Mouse (Mus musculus): ENCODE measurements around the gene Blzf1. TPM values are rescaled to one million over a fixed set of nuclear protein-coding genes. Genes with fewer than 3 reads are reported as not detected.

The Blzf1 gene
- total RNA-seq, 1 experiment = 21.2 TPM

- TF ChIP-seq CHD2 (IDR thresholded peaks at IDR 0.05; ENCODE audit: low read depth, low read length) = no peak
- TF ChIP-seq ZNF384 (IDR thresholded peaks at IDR 0.05; ENCODE audit: low read depth, low read length) = no peak
- no peak for TF ChIP-seq ZC3H11A (IDR thresholded peaks at IDR 0.05; ENCODE audit: borderline replicate concordance, low read depth, low read length)
- no peak for TF ChIP-seq MAFK (IDR thresholded peaks at IDR 0.05; ENCODE audit: insufficient read depth, low read depth, low read length)
- no peak for TF ChIP-seq HCFC1 (IDR thresholded peaks at IDR 0.05; ENCODE audit: borderline replicate concordance, insufficient read depth, low read length)
- Histone ChIP-seq H3K9me3 (ENCODE audit: control insufficient read depth, insufficient read depth, low read depth, low read length) (no peaks in the 10 kb centered on the region), H3K36me3 (ENCODE audit: control insufficient read depth, insufficient read depth, low read length, poor library complexity, severe bottlenecking) (no peaks in the 10 kb centered on the region; the same call in 1 of the 2 replicates), H3K4me3 (ENCODE audit: insufficient read depth in 1 of 2, low read depth in 1 of 2, low read length in 2 of 2, poor library complexity in 1 of 2, severe bottlenecking in 1 of 2) (no peak overlapping the region), H3K9ac (ENCODE audit: insufficient read depth, low read depth, low read length, poor library complexity, severe bottlenecking) (no peak overlapping the region), H3K27ac (ENCODE audit: insufficient read depth, low read depth, low read length, poor library complexity, severe bottlenecking) (no peak overlapping the region), H3K4me1 (ENCODE audit: control insufficient read depth in 2 of 2, insufficient read depth in 2 of 2, low read length in 2 of 2, poor library complexity in 1 of 2) (peaks cover 0 to 8% of the 10 kb centered on the region in 2 experiments; a peak in 1 of 4 replicates)
- DNase-seq (ENCODE audit: low read depth, low spot score) = no peak
- in situ Hi-C loops (cut with MboI; ENCODE audit: low sequenced_read_pairs in 2 of 2, unreplicated experiment in 2 of 2) = no loop called here
Observed at GRCm38 (mm10) chr1:164324221-164324620, 16.9 kb upstream of the Blzf1 start.

- in situ Hi-C loops (cut with MboI; ENCODE audit: low sequenced_read_pairs in 2 of 2, unreplicated experiment in 2 of 2) = no loop called here
- no peak for DNase-seq (ENCODE audit: low read depth, low spot score)
Observed at GRCm38 (mm10) chr1:164322987-164323650, 15.8 kb upstream of the Blzf1 start.

DNA sequence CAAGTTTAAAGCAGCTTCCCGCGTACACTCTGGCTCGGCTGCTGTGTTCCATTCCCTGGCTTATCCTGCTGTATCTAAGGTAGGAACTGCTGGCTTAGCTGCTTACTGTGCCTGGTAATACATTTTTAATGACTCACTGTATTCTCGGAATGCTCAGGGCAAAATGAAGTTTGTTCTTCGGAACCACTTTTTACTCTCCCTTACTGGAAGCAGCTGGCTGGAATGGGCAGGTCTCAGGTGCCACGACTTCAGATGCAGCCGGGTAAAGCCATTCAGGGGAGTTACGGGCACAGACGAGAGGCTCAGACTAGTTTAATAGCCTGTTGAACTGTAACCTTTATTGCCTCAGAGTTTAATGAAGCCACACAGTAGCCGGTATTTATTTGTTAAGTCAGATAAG lies 14.1 kb upstream of the Blzf1 start:
- Histone ChIP-seq H3K27ac (ENCODE audit: insufficient read depth, low read depth, low read length, poor library complexity, severe bottlenecking) (no peak overlapping the region), H3K4me1 (ENCODE audit: control insufficient read depth in 2 of 2, insufficient read depth in 2 of 2, low read length in 2 of 2, poor library complexity in 1 of 2) (peaks cover 0 to 8% of the 10 kb centered on the region in 2 experiments; a peak in 1 of 4 replicates), H3K9me3 (ENCODE audit: control insufficient read depth, insufficient read depth, low read depth, low read length) (no peaks in the 10 kb centered on the region), H3K9ac (ENCODE audit: insufficient read depth, low read depth, low read length, poor library complexity, severe bottlenecking) (no peak overlapping the region), H3K36me3 (ENCODE audit: control insufficient read depth, insufficient read depth, low read length, poor library complexity, severe bottlenecking) (no peaks in the 10 kb centered on the region; the same call in 1 of the 2 replicates), H3K4me3 (ENCODE audit: insufficient read depth in 1 of 2, low read depth in 1 of 2, low read length in 2 of 2, poor library complexity in 1 of 2, severe bottlenecking in 1 of 2) (no peak overlapping the region)
- in situ Hi-C loops (cut with MboI; ENCODE audit: low sequenced_read_pairs in 2 of 2, unreplicated experiment in 2 of 2) = no loop called here
- no peak for DNase-seq (ENCODE audit: low read depth, low spot score)
- no peak for TF ChIP-seq ZC3H11A (IDR thresholded peaks at IDR 0.05; ENCODE audit: borderline replicate concordance, low read depth, low read length)
- no peak for TF ChIP-seq CHD2 (IDR thresholded peaks at IDR 0.05; ENCODE audit: low read depth, low read length)
- no peak for TF ChIP-seq MAFK (IDR thresholded peaks at IDR 0.05; ENCODE audit: insufficient read depth, low read depth, low read length)
- TF ChIP-seq ZNF384 (IDR thresholded peaks at IDR 0.05; ENCODE audit: low read depth, low read length) = no peak
- TF ChIP-seq HCFC1 (IDR thresholded peaks at IDR 0.05; ENCODE audit: borderline replicate concordance, insufficient read depth, low read length) = no peak

More at GRCm38 (mm10) chr1:164322987-164323650, 15.8 kb upstream of the Blzf1 start:
- TF ChIP-seq ZC3H11A (IDR thresholded peaks at IDR 0.05; ENCODE audit: borderline replicate concordance, low read depth, low read length) (no peak), ZNF384 (IDR thresholded peaks at IDR 0.05; ENCODE audit: low read depth, low read length) (no peak), MAFK (IDR thresholded peaks at IDR 0.05; ENCODE audit: insufficient read depth, low read depth, low read length) (no peak; the same call in 1 of the 2 replicates), HCFC1 (IDR thresholded peaks at IDR 0.05; ENCODE audit: borderline replicate concordance, insufficient read depth, low read length) (no peak)
- no peaks in the 10 kb centered on the region for H3K9me3 ChIP-seq (ENCODE audit: control insufficient read depth, insufficient read depth, low read depth, low read length)
- no peaks in the 10 kb centered on the region; the same call in 1 of the 2 replicates for H3K36me3 ChIP-seq (ENCODE audit: control insufficient read depth, insufficient read depth, low read length, poor library complexity, severe bottlenecking)
- no peak overlapping the region for H3K9ac ChIP-seq (ENCODE audit: insufficient read depth, low read depth, low read length, poor library complexity, severe bottlenecking)
- no peak overlapping the region for H3K4me3 ChIP-seq (ENCODE audit: insufficient read depth in 1 of 2, low read depth in 1 of 2, low read length in 2 of 2, poor library complexity in 1 of 2, severe bottlenecking in 1 of 2)
- peaks cover 0 to 8% of the 10 kb centered on the region in 2 experiments; a peak in 1 of 4 replicates for H3K4me1 ChIP-seq (ENCODE audit: control insufficient read depth in 2 of 2, insufficient read depth in 2 of 2, low read length in 2 of 2, poor library complexity in 1 of 2)
- H3K27ac ChIP-seq (ENCODE audit: insufficient read depth, low read depth, low read length, poor library complexity, severe bottlenecking) = no peak overlapping the region

- Histone ChIP-seq H3K9ac (ENCODE audit: insufficient read depth, low read depth, low read length, poor library complexity, severe bottlenecking) (no peak overlapping the region), H3K4me1 (ENCODE audit: control insufficient read depth in 2 of 2, insufficient read depth in 2 of 2, low read length in 2 of 2, poor library complexity in 1 of 2) (peaks cover 0 to 8% of the 10 kb centered on the region in 2 experiments; a peak in 1 of 4 replicates), H3K4me3 (ENCODE audit: insufficient read depth in 1 of 2, low read depth in 1 of 2, low read length in 2 of 2, poor library complexity in 1 of 2, severe bottlenecking in 1 of 2) (no peak overlapping the region), H3K9me3 (ENCODE audit: control insufficient read depth, insufficient read depth, low read depth, low read length) (no peaks in the 10 kb centered on the region), H3K36me3 (ENCODE audit: control insufficient read depth, insufficient read depth, low read length, poor library complexity, severe bottlenecking) (no peaks in the 10 kb centered on the region; the same call in 1 of the 2 replicates), H3K27ac (ENCODE audit: insufficient read depth, low read depth, low read length, poor library complexity, severe bottlenecking) (no peak overlapping the region)
- in situ Hi-C loops (cut with MboI; ENCODE audit: low sequenced_read_pairs in 2 of 2, unreplicated experiment in 2 of 2) = no loop called here
- no peak for DNase-seq (ENCODE audit: low read depth, low spot score)
- TF ChIP-seq MAFK (IDR thresholded peaks at IDR 0.05; ENCODE audit: insufficient read depth, low read depth, low read length) (no peak), ZC3H11A (IDR thresholded peaks at IDR 0.05; ENCODE audit: borderline replicate concordance, low read depth, low read length) (no peak), HCFC1 (IDR thresholded peaks at IDR 0.05; ENCODE audit: borderline replicate concordance, insufficient read depth, low read length) (no peak), ZNF384 (IDR thresholded peaks at IDR 0.05; ENCODE audit: low read depth, low read length) (no peak), CHD2 (IDR thresholded peaks at IDR 0.05; ENCODE audit: low read depth, low read length) (no peak)
Observed at GRCm38 (mm10) chr1:164320731-164321130, 13.4 kb upstream of the Blzf1 start.

Data from ES-E14 (cell line).